Mouse (Mus musculus): ENCODE data around the gene Grm4.

The Grm4 gene

DNA sequence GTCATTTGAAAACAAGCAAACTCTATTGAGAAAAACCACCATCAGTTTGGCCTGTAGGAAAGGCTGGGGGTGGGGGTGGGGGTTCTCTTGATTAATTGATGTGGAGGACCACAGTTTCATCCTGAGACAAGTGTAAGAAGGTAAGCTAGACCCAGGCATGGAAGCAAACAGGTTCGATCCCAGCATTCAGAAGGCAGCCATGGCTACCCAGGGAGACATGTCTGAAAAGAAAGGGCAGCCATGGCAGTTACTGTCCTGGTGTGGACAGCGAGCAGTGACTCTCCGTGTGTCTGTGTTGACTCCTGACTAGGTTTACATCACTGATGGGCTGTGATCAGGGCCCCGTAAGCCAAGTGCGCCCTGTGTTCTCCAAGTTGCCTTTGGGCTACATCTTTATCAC is at the start of gene Grm4:
Gene Grm4 (minus strand): TSS at position 101 of the 400 bp plus-strand sequence.
- no peak for DNase-seq

DNA sequence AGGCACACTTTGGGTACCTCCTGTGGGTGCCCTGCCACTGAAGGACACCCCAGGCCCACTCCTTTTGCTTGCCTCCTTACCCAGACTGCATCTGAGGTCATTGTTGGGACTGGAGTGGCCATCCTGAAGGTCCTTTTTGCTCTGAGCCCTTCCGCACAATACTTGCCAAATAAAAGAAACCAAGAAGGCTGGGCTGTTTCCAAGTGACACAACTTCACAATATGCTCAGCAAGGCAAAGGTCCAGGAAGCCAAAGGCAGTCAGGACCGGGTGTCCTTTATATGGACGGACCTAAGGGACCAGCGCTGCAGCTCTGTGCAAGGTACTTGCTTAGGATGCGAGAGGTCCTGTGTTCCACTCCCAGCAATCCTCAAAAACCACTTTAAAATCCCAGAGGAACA is 47.0 kb upstream of the Grm4 start:
- DNase-seq = no peak

DNA sequence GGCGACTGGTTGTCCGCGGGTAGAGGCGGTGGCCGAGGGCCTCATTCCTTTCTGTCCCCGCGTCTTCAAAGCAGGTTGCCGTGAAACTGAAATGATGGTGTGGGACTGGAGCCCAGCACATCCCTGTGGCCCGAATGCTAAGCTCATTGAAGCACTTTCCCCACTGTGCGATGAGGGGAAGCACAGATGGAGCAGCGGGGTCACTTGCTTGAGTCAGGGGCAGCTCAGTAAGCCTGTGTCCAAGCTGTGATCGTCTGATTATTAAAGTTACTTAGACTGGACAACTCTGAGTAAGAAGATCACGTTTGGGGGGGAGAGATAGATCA is 44.7 kb upstream of the Grm4 start:
- no peak for DNase-seq

DNA sequence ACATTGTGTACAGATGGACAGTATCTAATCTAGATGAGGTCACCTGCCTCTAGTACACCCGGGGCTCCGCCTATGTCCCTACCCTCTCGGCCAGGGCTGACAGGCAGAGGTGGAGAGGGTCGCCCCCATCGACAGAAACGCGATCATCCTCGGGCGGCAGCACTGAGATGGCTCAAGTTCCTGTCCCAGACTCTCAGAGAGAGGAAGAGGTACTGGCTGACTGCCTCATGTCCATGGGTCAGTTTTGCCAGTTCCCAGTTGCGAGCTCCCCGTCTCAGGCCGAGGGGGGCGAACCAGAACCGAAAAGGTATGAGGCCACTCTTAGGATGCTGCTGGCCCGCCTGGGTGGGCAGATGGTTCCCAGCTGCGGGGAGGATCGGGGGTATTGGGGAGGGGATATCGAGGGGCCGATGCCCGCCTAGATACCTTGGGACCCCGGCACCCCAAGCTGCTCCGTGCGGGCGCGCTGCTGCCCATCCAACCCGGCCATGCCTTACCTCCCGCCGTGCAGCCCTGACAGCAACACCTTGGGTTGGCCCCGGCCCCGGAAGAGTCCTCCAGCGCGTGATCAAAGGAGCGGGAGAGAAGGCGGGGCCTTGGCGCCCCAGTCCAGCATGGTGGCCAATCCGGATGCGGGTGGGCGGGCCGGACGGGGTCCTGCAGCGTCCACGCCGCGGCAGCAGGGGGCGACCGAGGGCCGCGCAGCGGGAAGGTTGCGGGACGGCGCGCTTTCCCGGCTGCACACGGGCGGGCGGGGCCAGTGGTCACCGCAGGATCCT is 44.1 kb upstream of the Grm4 start, which contains the start of gene AI413582:
Gene AI413582 (minus strand): TSS at position 594 of the 779 bp plus-strand sequence.
- DNase-seq = peak; percentile 94 to 97

- DNase-seq = no peak
These were observed 43.4 kb upstream of the Grm4 start for GRCm38 (mm10) chr17:27564391-27565162.

DNA sequence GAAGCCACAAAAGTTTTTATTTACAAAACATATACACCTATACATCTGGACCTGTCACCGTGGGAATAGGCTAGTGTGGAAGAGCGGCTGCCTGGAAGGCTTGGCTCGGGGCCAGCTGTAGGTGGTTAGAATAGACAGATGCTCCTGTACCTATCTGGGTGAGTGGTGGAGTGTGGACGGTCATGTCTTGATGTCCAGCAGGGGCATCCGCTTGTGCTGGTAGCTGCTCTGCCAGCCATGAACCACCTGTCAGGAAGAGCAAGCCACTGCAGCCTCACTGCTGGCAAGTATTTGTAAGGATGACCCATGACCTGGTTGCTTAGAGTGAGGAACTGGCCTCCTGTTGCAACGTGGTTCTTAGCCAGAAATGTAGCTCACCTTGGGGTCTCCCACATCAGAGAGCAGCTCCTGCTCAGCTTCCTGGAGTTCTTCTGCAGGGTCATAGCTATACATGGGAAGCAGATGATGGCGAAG is 42.6 kb upstream of the Grm4 start:
- no peak for DNase-seq

DNA sequence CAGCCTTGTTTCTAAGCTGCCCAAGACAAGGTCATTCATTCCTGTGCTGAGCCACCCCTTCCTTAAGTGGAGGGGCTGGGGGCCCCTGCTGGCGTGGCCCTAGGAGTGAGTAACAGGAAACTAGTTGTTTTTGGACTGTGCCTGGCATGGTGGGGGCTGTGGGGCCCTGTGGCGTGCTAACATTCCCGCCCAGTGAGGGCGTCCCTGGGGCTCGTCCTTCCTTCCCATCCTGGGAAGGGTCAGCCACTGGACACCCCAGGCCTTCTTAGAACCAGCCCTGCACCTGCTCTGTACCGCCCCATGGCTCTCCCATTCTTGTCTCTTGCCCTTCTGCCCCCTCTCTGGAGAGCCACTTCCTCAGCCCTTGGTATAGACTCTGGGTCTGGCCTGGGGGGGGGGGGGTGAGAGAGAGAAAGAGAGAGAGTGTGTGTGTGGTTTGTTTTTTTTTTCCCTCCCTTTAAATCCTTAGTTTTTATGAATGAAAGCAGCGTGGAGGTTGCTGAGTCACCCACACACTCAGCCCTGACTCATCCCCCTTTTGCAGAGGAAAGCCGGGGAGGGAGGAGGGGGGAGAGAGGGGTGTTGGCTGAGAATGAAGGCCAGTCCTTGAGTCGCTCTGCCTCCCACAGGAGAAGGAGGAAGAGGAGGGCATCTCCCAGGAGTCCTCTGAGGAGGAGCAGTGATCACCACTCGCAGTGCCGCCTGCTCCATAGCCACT is 40.8 kb upstream of the Grm4 start:
- DNase-seq = no peak

GRCm38 (mm10) chr17:27560926-27561480 is 39.8 kb upstream of the Grm4 start:
- no peak for DNase-seq

GRCm38 (mm10) chr17:27559596-27559995 is 38.4 kb upstream of the Grm4 start:
- DNase-seq = no peak

DNA sequence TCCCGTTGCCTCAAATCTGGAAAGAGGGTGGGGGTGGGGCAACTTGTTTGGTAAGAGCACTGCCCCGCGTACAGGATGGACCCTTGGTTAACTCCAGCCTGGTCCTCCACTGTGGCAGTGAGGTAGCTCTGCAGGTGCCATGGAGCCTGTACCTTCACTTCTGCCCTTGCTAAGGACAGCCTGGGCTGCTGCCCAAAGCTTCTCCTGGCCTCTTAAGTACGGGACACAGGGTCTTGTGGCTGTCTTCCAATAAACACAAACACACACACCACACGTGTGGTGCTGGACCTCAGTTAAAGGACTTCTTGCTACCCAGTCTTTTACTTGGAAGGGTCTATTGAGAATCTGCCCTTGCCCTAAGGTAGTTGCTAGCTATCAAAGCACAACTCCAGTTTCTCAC is 37.6 kb upstream of the Grm4 start:
- no peak for DNase-seq

DNA sequence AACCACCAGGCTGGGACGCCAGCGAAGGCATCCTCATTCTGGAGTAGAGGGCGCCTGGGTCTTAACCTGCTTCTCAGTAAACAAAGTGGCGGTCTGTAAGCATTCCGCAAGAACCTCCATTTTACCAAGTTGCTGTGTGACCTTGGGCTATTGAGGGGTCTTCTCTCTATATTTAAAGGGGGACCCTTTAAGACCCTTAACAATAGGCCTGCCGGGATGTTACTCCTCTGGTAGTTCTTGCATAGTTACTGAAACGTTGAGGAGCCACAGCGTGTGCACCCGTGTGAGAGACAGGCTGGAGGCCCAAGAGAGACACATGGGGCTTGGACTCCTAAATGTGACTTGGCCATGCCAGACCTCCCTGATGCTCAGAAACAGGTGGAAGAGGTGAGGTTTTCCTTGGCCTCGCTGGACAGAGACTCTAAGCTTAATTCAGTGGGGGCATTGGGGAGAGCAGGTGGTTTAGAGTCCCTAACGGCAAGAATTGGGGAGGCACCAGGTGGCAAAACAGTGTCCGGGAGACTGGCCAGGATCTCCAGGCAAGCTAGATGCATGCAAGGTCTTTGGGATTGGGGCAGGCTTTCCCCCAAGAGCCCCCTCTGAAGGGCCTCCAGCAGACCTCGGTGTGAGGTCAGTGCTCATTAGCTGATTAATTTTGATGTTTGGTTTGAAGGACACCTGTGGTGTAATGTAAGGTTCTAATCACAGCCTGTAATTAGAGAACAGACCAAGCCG is 36.9 kb upstream of the Grm4 start:
- no peak for DNase-seq

DNA sequence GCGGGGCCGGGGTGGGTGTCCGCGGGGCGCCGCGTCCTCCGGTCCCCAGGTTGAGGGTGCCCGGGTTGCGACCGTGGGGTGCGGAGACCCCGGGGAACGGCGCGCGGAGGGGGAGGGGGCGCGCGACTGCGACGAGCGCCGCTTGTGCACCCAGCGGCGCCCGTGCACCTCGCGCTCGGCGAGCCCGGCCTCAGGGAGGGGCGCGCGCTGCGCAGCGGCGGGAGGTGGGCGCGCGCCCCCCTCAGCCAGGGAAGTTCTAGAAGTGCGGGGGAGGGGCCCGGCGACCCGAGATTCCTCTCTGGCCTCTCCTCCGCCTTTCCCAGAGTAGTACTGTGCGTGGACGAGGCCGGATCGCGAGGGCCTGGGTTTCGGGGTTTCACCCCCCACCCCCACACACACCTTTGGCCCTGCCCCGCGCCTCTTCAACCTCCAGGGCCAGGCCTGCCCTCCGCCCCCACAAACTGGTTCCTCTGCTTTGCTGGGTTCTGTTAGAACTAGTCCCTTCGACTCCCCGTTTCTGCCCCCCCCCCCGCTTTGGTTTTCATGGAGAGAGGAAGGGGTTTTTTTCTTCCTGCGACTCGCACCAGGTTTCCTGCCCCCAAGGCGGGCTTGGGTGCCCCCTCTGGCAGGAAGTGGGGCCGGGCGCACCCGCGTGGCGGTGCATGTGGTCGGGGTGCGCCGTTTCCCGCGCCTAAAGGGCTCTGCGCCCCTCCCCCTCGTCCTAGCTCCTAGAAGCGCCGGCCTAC is 36.2 kb upstream of the Grm4 start:
- DNase-seq = peak in 1 of 2 experiments; percentile 34

GRCm38 (mm10) chr17:27556315-27557011 is 35.3 kb upstream of the Grm4 start, which contains the start of gene Hmga1:
TSS of gene Hmga1 (plus strand) at chr17:27556497.
- peak; percentile 88 to 92 for DNase-seq

DNA sequence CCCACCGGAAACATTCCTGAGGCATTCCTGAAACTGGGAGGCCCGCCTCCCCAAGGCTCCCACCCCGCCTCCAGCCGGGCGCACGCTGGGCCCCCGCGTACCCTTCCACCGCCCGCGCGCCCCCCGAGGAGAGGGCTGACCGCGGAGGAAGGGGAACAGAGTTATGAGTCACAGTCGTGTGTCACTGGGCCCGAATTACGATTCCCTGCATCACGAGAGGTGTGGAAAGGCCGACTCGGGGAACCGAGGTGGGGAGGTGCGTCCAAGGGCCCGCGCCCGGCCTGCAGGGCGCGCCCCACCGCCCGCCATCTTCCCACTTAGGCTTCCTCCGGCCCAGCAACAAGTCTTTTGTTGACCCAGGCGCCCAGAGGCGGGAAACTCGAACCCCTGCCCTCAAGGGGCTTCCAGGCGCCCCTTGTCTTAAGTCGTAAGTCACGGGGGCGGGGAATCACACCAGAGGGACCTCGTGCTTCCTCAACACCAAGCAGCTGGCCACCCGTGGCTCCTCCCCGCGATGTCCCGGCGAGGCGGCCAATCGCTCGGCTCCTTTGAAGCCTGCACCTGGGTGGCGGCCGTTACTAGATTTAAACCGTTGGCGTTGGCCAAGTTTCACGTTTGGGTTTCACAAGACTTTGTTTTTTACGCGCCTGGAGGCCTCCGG is 34.4 kb upstream of the Grm4 start:
- peak; percentile 59 to 89 for DNase-seq

GRCm38 (mm10) chr17:27555075-27555511 is 33.9 kb upstream of the Grm4 start:
- DNase-seq = peak; percentile 21 to 73

GRCm38 (mm10) chr17:27554062-27554960 is 33.1 kb upstream of the Grm4 start:
- DNase-seq = peak in 1 of 2 experiments; percentile 43

- peak in 1 of 2 experiments; percentile 43 for DNase-seq
These were observed 31.3 kb upstream of the Grm4 start for GRCm38 (mm10) chr17:27552215-27553201.

Data from kidney, postnatal 25 days (tissue).